Mouse (Mus musculus) urinary bladder, adult 2 months (tissue): ENCODE results near the gene Caskin1. TPM values are rescaled to one million over a fixed set of nuclear protein-coding genes. Genes with fewer than 3 reads are reported as not detected.

ENCODE experiments used
- DNase-seq: peaks from one replicate; pipeline ENCODE4 v3.0.0; 2022; ENCODE audit warnings: low spot score
- polyA plus RNA-seq: library from polyadenylated mRNA; depleted of rRNA; stranded (reverse); fragments of >200 nt; gene quantifications from 2 replicates; pipeline ENCODE4 v1.2.3, GENCODE M21; 2012

Gene Caskin1
- polyA plus RNA-seq, 1 experiment, result 0.76 TPM

DNA sequence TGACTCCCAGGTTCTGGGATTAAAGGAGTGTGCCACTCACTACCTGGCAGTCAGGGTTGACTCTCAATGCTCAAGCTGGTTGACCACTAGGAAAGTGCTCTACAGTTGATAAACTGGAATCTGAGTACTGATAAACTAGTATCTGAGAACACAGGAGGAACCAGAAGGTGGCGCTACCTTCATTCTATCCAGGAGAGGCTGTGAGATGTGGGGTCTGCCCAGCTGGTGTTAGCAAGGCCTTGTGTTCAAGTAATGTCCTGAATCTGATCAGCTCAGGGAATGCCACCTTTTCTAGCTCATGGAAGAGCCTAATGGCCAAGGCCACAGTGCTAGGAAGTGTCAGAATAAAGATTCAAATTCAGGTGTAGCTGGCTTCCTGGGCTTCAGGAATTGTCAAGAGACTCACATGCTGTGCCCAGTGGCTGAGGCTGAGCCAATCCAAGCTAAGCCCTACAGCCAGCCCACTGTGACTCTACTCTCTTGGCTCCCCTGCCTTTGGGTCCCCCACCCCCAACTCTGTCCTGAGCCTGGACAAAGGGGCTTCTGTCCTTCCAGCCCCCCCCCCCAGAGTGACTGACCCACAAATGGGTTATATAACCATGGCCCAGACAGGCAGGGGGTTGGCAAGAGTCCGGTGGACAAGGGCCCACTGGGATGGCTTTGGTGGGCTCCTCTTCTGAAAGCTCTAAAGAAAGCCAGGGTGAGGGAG, 6.4 kb downstream of the Caskin1 start:
- DNase-seq, result no peak

DNA sequence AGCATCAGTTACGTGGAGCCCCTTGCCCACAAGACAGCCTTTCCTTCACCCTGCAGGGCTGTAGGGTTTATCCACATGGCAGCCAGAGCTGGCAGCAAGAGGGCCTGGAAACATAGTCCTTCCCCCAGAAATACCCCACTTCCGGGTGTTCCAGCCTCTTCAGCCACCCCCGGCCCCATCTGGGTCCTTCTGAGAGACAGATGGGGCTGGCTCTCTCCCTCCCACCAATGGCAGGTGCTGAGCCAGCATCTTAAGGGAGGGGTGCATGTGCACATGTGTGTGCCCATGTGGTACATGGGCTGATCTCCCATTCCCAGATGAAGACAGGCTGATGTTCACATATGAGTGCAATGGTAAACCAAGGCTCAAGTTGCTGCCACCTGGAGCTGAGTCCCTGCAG, 7.0 kb downstream of the Caskin1 start:
- DNase-seq, result no peak

- no peak for DNase-seq
These were observed 7.6 kb downstream of the Caskin1 start for GRCm38 (mm10) chr17:24496026-24496425.

DNA sequence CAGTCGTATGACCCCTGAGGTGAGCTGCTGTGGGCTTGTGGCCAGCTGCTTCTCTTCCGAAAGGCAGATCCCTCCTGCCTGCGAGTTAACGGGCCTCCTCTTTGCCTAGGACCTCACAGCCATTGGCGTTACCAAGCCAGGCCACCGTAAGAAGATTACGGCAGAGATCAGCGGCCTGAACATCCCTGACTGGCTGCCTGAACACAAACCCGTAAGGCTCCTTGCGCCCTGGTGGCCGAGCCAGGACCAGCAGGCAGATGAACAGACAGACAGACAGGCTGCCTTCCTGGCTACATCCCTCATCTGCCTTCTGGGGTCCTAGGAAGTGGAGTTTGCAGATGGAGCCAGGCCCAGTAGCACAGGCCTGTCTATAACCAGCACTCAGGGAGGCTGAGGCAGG, 13.8 kb downstream of the Caskin1 start:
- no peak for DNase-seq

GRCm38 (mm10) chr17:24504085-24504484, 15.7 kb downstream of the Caskin1 start:
- DNase-seq, result no peak

GRCm38 (mm10) chr17:24505286-24505955, 17.0 kb downstream of the Caskin1 start:
- DNase-seq, result no peak

- no peak for DNase-seq
These were observed 18.1 kb downstream of the Caskin1 start for GRCm38 (mm10) chr17:24506332-24507070.

DNA sequence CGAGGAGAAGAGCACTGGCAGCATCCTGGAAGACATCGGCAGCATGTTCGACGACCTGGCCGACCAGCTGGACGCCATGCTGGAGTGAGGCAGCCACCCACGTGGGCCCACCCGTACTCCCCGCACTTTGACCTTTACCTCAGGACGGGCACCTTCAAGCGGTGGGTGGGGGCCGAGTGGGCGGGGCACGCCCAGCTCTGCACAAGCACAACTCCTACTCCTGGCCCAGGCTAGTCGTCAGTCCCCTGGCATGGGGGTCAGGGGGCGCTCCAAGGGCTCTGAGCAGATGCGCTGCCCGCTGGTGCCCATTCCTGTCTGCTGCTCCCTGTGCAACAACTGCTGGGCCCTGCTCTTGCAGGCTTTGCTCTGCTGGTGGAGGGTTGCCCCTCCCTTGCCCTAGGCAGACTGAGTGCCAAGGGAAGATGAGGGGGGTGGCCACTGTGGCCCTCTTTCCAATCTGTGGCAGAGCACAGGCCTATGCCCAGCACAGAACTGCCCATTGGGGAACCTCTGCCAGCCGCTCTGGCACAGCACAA, 18.8 kb downstream of the Caskin1 start:
- no peak for DNase-seq

DNA sequence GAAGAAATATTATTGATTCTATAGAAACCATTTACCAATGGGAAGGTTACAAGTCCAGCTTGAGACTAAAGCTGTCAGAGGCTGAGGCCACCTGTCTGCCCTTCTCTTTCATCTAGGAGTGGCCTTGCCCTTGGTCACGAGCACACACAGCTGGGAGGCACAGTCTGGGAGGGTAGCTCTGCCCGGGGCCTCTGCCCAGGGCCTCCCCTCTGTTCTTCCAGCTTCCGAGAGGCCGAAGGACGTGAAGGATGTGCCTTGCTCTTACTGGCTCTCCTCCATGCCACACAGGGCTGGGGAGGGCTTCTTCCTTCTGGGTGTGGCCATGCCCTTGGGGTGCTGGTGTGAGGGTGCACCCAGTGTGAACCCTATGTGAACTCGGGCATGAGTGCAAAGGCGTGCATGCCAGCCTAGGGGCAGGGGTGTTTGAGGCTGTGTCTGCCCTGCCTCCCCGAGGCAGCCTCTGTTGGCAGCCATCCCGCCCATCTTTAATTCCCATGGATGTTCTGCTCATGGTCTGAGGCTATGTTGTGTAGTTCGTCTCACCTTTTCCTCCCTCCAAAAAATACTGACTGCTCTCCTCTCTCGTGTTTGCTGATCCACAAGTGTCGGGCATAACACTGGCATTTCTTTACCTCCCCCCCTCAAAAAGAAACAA, 19.5 kb downstream of the Caskin1 start:
- DNase-seq, result no peak

GRCm38 (mm10) chr17:24513609-24514008, 25.2 kb downstream of the Caskin1 start:
- DNase-seq, result no peak

GRCm38 (mm10) chr17:24514270-24515257, 26.2 kb downstream of the Caskin1 start:
- no peak for DNase-seq

GRCm38 (mm10) chr17:24520450-24520849, 32.0 kb downstream of the Caskin1 start:
- DNase-seq, result no peak

- DNase-seq, result no peak
These were observed 36.3 kb downstream of the Caskin1 start for GRCm38 (mm10) chr17:24524734-24525133.

GRCm38 (mm10) chr17:24527315-24527714, 38.9 kb downstream of the Caskin1 start:
- DNase-seq, result no peak

DNA sequence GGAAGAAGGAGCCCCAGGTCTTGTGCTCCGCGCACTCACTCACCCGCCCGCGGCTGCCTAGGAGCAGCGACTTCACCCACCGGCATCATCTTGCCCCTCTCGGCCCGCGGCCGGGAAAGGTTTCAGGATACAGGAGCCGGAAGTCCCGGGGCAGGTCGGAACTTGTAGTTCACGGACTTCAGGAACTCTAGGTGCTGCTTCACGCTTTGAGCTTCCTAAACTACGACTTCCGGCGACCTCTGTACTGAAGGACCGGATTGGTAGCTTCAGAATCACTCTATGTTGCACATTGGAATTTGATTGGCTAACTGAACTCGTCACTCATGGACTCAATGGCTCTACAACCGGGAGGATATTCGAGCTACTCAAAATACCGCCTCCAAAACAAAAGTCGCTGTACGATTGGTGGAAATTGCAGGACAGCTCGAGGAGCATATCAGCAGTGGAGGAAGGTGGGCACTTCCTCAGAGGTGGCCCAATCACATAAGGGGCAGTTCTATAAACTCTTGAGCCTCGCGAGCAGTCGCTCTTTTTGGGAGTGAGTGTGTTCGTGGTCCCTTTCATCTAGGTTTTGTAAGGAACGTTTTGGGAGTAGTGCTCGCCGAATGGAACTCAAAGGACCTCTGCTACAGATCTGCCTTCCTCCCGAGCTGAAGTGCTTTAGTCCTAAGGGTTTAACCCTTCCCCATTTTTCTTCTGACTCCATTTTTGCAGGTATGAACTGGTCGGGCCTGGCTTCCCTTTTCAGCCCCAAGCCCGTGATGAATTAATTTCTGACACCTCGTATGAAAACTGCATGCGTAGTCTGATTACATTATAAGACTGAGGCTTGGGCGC, 39.5 kb downstream of the Caskin1 start, which contains the start of gene Traf7:
Gene Traf7 (minus strand): TSS at position 216 of the 837 bp plus-strand sequence.
- peak; percentile 73 for DNase-seq

DNA sequence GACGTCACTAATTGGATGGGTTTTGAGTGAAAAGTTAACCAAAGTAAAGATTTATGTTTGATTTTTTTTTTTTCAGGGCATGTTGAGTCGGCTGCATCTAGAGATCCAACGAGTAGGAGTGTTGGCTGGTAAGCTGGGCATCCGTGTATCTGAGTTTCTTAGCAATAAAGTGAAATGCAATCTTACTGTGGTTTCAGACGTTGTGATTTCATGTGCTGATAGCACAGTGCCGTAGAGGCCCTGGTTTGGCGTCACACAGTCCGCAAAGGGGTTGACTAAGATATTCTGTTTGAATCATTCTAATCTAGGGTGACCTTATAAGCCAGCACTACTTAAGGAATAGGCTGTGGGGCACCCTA, 40.1 kb downstream of the Caskin1 start:
- no peak for DNase-seq

GRCm38 (mm10) chr17:24529007-24529451, 40.6 kb downstream of the Caskin1 start:
- DNase-seq, result no peak

- DNase-seq, result no peak
These were observed 41.5 kb downstream of the Caskin1 start for GRCm38 (mm10) chr17:24529883-24530282.

- DNase-seq, result no peak
These were observed 42.1 kb downstream of the Caskin1 start for GRCm38 (mm10) chr17:24530361-24531050.
